Mouse (Mus musculus) thymus, postnatal 0 days (tissue): ENCODE measurements around the gene Polr3b. TPM values are rescaled to one million over a fixed set of nuclear protein-coding genes. Genes with fewer than 3 reads are reported as not detected.
A peak's percentile ranks its signal among the peaks of the same experiment; 100 is the strongest.

Source experiments
- DNase-seq: peaks from one replicate; pipeline ENCODE4 v3.0.0-alpha.2; 2015; ENCODE audit warnings: low spot score
- polyA plus RNA-seq: library from polyadenylated mRNA; unstranded; fragments of >200 nt; fragmentation: Nextera tagmentation; extraction: Ambion mirVana; gene quantifications from 2 replicates; pipeline ENCODE4 v1.2.1, GENCODE M21; 2015

The Polr3b gene
- polyA plus RNA-seq, 1 experiment from 2014 or later = 12.1 TPM

- DNase-seq = no peak
Observed at GRCm38 (mm10) chr10:84758483-84759431, 136.7 kb downstream of the Polr3b start.

- no peak for DNase-seq
Observed at GRCm38 (mm10) chr10:84759511-84760117, 137.5 kb downstream of the Polr3b start.

DNA sequence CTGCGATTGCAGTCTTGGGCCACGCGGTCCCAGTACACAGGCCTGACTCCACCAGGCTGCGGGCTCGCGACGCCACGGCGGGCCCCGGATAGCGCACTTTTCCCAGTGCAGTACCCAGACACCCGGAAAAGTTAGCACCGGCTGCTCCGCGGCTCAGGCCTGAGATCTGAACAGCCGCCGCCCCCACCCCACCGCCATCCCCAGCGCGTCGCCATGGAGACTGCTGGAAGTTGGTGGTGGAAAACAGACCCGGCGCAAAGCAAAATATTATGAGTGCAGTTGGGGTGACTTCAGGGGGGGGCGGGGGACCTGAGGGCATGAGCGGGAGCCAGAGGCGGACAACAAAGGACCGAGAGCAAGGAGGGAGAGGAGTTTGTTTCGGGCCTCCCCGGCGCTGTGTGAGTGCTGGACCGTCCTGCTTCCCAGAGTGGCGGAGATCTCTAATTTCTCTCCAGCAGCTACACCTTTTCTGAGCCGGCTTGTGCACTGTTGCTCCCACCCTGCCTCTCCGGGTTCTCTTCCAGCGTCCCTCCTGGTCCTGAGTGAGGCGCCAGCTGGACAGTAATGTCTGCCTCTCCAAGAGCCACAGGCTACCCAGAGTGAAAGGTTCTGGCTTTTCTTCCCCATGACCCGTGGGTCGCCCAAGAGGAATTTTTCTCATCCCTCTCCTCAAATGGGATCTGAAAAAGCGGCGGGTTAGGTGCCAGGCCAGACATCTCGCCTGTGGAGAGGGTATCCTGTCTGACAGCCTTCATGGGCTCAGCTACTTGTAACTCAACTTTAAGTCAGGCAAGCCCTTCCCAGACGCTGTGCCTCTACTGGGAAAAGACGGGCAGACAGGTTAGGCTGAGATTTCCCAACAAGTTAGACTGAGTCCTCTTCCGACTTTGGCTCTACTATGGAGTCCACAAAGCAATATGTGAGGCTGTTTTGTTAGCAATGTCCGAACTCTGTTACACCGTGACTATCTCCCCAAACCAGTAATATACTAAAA lies 138.3 kb downstream of the Polr3b start:
- no peak for DNase-seq

GRCm38 (mm10) chr10:84768766-84769165 lies 146.7 kb downstream of the Polr3b start:
- peak; percentile 21 for DNase-seq

GRCm38 (mm10) chr10:84772380-84773130 lies 150.5 kb downstream of the Polr3b start:
- no peak for DNase-seq

- no peak for DNase-seq
Observed at GRCm38 (mm10) chr10:84773889-84774288, 151.8 kb downstream of the Polr3b start.

- DNase-seq = peak; percentile 49
Observed at GRCm38 (mm10) chr10:84774573-84774972, 152.5 kb downstream of the Polr3b start.

Other genes starting within 250 kb of the Polr3b start
- gene Nuak1, start 181.7 kb upstream of the Polr3b start, polyA plus RNA-seq = 0.50 and 0.73 TPM in 2 replicates
- 11.4 and 12.7 TPM in 2 replicates for gene Ckap4, start 88.2 kb upstream of the Polr3b start, polyA plus RNA-seq
- gene Tcp11l2, start 45.7 kb upstream of the Polr3b start, polyA plus RNA-seq = 41.8 TPM in 2 replicates
- gene Rfx4, start 133.8 kb downstream of the Polr3b start, polyA plus RNA-seq = 0.08 TPM in 1 of 2 replicates, not detected in the other